Mouse (Mus musculus) inflammation-experienced regulatory T-cells, adult 6 months (primary cell): ENCODE measurements around the gene Rab6b. TPM values are rescaled to one million over a fixed set of nuclear protein-coding genes. Genes with fewer than 3 reads are reported as not detected.

Experiments
- ATAC-seq: one replicate; pipeline ENCODE4 v1.8.0; 2017
- polyA plus RNA-seq, 3 experiments: library from polyadenylated mRNA; unstranded; fragments of 100-300 nt; shearing (Covaris generic); gene quantifications; one replicate each; pipeline ENCODE4 v1.2.1; 2017

The Rab6b gene
- polyA plus RNA-seq, 3 experiments from 2014 or later: 0.26 to 8.1 TPM; not detected in 1

GRCm38 (mm10) chr9:103208802-103209423, 97.3 kb downstream of the Rab6b start:
- ATAC-seq: no peak

- no peak for ATAC-seq
Measured at GRCm38 (mm10) chr9:103212654-103213420, 101.2 kb downstream of the Rab6b start.

- no peak for ATAC-seq
Measured at GRCm38 (mm10) chr9:103213631-103214030, 102.0 kb downstream of the Rab6b start.

- no peak for ATAC-seq
Measured at GRCm38 (mm10) chr9:103214281-103214680, 102.7 kb downstream of the Rab6b start.

GRCm38 (mm10) chr9:103224721-103225120, 113.1 kb downstream of the Rab6b start:
- no peak for ATAC-seq

GRCm38 (mm10) chr9:103225464-103225863, 113.9 kb downstream of the Rab6b start:
- no peak for ATAC-seq

GRCm38 (mm10) chr9:103226806-103227205, 115.2 kb downstream of the Rab6b start:
- ATAC-seq: no peak

- ATAC-seq: no peak
Measured at GRCm38 (mm10) chr9:103227760-103228159, 116.2 kb downstream of the Rab6b start.

GRCm38 (mm10) chr9:103228370-103229003, 116.9 kb downstream of the Rab6b start:
- ATAC-seq: no peak

- ATAC-seq: no peak
Measured at GRCm38 (mm10) chr9:103229037-103229867, 117.7 kb downstream of the Rab6b start.

- no peak for ATAC-seq
Measured at GRCm38 (mm10) chr9:103230151-103230951, 118.8 kb downstream of the Rab6b start, which contains the start of the genes Gm20425 and Trf. Gene Gm20425 (minus strand): TSS chr9:103230307. Gene Trf (minus strand): TSS chr9:103230444.

- ATAC-seq: no peak
Measured at GRCm38 (mm10) chr9:103232232-103233005, 120.8 kb downstream of the Rab6b start.

- ATAC-seq: no peak
Measured at GRCm38 (mm10) chr9:103233006-103233395, 121.4 kb downstream of the Rab6b start.

GRCm38 (mm10) chr9:103234059-103234458, 122.5 kb downstream of the Rab6b start:
- ATAC-seq: no peak

GRCm38 (mm10) chr9:103234565-103235165, 123.1 kb downstream of the Rab6b start:
- no peak for ATAC-seq

Other genes starting within 250 kb of the Rab6b start
- under 1 TPM; 0.20 to 0.71 (median 0.26) TPM for gene Slco2a1, start 123.1 kb upstream of the Rab6b start, polyA plus RNA-seq
- 10 to 100 TPM; 24.6 to 35.8 (median 30.2) TPM for gene Srprb, start 90.3 kb downstream of the Rab6b start, polyA plus RNA-seq
- gene Gm20425, start 118.5 kb downstream of the Rab6b start, polyA plus RNA-seq: 1 to 10 TPM; 1.2 to 2.2 (median 1.5) TPM
- 1 to 10 TPM in 1 of 3 experiments, under 1 TPM in 2; 0.37 to 3.0 (median 0.43) TPM for gene Trf, start 118.7 kb downstream of the Rab6b start, polyA plus RNA-seq
- not detected for gene 1300017J02Rik, start 193.3 kb downstream of the Rab6b start, polyA plus RNA-seq
- 10 to 100 TPM; 23.6 to 30.2 (median 29.7) TPM for gene Topbp1, start 193.4 kb downstream of the Rab6b start, polyA plus RNA-seq